Mouse (Mus musculus) WW6 (cell line): ENCODE measurements at regions not wholly inside any gene's neighbourhood (a gene's known extent, or its start where the extent isn't known, plus 50 kb on each side); places are given as distances from the start of the nearest gene placed in this dataset.
"Not testable (repeated sequence)": the region's sequence is repeated elsewhere in the genome, so short reads cannot be mapped to it uniquely, and the experiment has no call there.

Experiments used
- DNase-seq: peaks from one replicate; pipeline ENCODE4 v3.0.0-alpha.2; 2013; ENCODE audit warnings: low read depth, low spot score

DNA sequence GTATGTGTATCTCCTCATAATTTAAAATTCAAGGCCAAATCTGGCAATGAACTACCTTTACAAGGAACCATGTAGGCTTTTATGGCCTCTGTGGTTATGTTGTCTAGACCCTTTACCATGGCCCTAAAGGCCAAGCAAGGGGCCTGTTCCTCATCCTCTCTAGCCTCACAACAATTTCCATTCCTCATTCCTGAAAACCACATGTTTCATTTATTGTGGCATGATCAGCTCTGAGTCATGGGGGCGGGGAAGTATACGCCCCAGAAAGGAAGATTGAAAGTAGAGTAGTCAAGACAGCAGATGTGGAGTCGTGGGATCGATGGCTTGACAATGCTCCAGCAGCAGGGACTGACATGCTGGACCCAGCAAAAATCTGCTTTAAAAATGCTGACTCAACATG lies 326.8 kb upstream of the Rnf219 start:
- no peak for DNase-seq

- no peak for DNase-seq
Measured at GRCm38 (mm10) chr14:104827404-104827803, 305.0 kb upstream of the Rnf219 start.

DNA sequence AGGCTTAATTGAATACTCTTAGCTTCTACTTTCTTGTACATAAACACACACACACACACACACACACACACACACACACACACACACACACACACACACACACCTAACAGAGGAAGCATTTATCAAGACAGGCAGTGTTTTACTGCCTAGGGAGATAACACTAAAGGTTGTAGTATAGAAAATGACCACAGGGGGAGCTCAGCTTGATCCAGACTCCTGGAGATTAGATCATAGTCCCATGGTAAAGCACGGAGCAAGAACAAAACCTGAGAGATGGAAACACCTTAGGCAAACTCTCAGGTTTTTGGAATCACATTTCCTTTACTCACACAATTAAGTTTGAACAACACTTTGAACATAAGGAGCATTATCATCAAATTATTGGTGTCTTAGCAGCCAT lies 302.5 kb upstream of the Rnf219 start:
- DNase-seq: peak; percentile 14

DNA sequence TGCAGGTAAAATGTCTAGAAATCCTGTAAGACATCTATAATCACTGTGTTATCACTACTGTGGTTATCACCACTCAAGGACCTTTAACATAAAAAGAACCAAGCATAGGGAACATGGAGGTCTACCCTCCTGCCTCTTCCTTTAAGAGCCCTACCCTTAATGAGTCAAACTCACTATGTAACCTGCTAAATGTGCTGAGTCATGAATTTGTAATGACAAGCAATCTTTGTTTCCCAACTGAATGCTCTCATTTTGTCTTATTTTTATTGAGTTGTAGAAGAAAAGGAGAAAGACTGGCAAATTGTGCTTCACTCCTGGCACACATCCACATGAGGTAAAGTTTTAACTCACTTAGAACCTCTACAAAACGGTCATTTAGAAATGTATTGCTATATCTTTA lies 301.8 kb upstream of the Rnf219 start:
- DNase-seq: no peak

DNA sequence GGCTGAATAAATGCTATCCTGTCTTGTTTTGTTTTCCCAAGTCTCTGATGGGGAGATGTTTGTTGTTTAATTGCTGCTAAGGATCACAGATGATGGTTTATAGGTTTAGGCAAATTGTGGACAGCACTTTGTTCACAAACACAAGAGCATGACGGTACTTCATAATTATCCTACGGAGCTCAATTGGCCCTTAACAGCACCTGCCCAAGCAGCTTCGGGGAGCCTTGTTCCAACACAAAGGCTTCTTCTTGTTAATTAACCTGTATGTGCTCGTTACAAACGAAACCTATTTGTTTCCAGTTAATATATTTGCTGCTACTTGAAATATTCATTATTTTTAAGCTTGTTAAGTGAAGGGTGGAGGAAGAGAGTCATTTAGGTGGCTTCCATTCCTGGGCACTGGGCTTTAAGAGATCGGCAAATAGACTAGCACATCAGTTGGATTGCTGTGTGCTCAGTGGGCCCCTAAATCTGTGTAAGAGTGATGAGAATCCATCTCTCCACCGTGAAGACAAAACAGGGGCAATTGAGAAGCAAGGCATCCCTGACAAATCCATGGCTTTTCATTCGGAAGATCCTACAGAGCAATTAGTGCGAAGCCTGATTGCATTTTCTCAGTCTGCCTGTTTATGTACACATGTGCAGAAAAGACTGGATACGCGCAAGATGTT lies 299.6 kb upstream of the Rnf219 start:
- DNase-seq: no peak

DNA sequence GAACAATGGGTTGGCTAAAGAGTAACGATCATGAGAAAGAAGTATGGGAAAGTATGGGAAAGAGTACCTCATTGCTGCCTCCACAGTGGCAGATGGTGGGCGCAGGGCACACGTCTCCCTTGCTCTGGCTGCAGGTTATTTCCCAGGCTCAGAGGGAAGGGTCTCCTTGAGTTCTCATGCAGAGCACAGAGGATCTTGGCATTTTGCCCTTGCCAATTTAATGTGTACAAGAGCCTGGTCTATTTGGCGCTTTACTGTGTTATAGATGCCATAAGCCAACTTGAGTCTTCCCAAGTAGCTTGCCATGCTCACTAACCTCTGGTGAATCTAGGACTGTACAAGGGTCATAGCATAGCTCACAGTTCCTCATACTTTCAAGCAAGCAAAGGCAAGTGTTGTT lies 296.7 kb upstream of the Rnf219 start:
- no peak for DNase-seq

DNA sequence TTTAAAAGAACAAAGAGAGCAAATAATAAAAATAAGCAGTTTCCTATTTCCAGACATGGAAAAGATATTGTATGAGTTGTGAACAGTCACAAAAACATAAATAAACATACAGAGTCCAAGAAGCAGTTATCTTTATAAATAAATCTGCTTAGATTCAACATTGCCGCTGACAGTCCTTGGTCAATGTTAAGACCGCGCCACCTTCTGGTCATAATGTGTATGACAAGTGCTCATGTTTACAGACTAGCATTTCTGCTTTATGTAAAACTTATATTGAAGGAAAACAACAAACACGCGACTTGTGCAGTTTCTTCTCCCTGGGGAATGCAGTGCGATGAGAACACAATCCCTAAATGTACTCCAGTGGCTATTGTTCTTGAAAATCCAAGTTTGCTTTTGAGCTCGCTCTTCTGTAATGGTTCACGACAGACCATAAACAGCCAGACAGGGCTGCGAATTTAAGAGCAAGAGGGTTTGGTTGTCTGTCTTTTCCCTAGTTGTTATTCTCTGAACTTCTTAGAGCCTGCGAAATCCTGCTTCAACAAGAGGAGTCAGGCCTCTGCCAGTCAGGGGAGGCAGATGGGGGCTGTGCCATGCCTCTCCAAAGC lies 291.6 kb upstream of the Rnf219 start:
- DNase-seq: no peak

GRCm38 (mm10) chr14:104812006-104812405 lies 289.6 kb upstream of the Rnf219 start:
- DNase-seq: no peak

GRCm38 (mm10) chr14:104805332-104805731 lies 282.9 kb upstream of the Rnf219 start:
- DNase-seq: no peak

DNA sequence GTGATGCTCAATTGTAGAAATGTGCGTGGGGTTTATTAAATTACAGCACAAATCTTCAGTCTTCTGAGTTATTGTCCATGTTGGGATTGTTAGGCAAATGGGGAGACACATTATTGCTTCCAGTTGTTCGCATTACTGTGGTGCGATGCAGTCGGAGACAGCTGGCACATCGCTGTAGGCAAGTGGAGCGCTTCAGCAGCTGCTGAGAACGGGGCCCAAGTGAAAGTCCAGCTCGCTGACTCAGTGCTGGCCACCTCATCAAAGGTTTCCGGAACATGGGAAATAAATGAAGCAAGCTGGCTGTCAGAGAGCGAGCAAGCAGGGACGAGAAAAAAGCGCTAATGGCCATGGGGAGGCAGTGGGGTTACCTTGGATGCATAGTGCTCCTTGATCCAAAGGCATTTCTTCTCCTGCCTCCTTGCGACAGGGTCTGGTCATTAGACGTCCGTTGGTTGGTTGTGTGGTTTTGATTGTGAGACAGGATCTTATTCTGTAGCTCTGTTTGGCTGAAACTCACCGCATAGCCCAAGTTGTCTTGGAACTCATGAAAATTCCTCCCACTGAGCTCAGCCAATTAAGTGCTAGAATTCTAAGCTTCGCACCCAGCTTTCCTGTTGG lies 274.0 kb upstream of the Rnf219 start:
- DNase-seq: no peak

DNA sequence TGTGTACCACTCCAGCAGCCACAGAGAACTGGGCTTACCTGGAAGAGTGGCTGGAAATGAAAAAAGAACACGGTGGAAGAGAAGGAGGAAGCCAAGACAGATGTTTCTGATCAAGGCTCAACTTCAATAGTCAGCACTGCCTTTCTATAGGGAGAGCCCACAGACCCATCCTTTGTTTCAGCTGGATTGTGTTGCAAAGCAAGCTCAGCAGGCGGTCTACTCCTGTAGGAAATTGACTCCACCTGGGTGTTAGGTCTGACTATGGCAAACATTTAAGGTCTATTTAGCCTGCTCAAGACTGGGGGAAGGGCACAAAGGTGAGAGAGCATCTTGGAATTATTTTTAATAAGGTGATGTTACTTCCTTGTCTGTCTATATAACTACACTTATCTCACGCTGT lies 266.9 kb upstream of the Rnf219 start:
- DNase-seq: peak; percentile 48

- DNase-seq: no peak
Measured at GRCm38 (mm10) chr14:104785066-104785465, 262.6 kb upstream of the Rnf219 start.

GRCm38 (mm10) chr14:104769938-104770337 lies 247.5 kb upstream of the Rnf219 start:
- DNase-seq: no peak

DNA sequence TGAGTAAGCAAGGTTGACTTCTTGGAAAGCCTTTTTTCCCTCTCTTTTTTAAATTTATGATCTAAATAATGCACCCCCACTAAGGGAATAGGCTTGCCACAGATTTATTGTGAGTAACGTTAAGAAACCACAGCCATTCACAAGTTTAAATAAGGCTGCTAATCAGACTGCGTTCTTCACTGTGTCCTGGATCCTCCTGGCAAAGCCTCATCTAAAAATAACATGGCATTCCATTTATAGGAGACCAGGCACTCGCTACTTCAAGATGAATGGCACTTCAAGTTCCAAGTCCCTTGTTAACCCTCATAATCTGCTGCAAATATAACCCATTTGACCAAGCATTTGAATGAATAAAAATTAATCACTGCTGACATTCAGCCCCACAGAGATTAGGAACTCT lies 211.8 kb upstream of the Rnf219 start:
- DNase-seq: no peak

DNA sequence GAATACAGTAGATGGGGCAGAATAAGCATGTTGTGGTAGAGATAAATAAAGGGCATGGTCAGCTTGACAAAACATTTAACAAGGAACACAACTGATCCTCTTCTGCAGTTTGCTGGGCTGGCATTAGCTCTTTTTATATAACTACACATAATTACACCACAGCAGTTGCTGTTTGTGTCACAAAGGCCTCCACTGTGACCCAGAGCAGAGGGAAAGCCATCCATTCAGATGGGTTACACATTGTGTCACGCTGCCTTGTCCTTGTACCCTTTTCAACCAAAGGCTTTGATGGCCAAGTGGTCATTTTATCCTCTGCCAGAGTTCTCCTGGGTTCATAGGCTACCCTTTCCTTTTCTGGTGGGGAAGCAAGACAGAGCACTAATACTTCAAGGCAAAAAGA lies 209.6 kb upstream of the Rnf219 start:
- no peak for DNase-seq

DNA sequence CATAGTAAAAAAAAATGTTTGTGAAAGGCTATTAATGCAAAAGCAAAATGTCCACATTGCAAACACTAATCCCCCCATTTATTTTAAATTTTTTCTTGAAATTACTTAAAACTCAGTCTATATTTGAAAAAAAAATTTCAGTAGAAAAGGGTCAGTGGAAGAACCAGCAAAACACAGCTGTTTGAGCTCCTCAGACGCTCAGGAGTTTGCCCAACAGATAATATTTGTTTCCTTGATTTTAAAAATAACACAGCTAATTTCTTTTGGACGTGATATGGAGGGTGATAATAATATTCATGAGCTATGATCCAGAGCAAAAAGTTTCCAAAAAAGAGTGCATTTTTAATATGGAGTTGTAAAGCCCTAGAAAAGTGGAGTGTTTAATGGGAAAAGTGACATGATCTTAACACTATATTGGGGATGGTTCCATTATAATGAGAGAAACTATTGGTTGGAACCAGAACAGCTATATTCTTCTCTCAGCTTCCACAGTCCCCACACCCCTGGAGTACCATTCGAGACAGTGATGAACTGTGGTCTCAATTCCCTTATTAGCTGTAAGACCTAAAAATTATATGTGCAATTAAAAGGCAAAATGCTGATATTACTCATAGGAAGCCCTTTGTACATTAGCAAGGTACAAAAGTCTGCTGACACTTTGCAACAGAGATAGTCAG lies 209.0 kb upstream of the Rnf219 start:
- no peak for DNase-seq

- not testable (repeated sequence) for DNase-seq
Measured at GRCm38 (mm10) chr14:104715651-104716050, 193.2 kb upstream of the Rnf219 start.

DNA sequence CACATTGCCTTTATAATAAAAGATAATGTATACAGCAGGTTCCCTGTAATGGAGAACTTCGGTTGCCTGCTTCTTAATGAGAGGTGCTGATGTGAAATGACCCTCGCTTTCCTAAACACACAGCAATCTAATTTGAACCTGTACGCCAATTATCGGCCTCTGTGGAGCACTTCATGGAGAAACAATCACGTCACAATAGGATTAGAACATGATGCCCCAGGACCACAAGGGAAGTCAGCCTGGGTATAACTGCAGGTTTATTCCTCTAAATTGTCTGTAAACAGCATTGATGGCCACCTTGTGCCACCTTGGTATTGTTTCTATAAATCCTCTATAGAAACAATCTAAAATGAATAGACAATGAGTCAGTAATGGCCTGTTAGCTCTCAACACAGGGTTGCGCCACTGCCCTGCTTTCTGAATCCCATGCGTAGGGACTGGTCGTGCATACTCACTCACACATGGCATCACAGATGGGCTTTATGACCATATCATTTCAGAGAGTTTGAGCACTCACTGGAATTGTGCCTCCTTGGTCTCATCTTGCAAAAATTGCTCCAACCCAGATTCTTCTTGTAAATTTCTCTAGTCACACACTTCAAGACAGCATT lies 179.9 kb upstream of the Rnf219 start:
- DNase-seq: no peak

- DNase-seq: no peak
Measured at GRCm38 (mm10) chr14:104698962-104699361, 176.5 kb upstream of the Rnf219 start.

GRCm38 (mm10) chr14:104695101-104695500 lies 172.7 kb upstream of the Rnf219 start:
- DNase-seq: no peak

- no peak for DNase-seq
Measured at GRCm38 (mm10) chr14:104694174-104694803, 171.8 kb upstream of the Rnf219 start.

- no peak for DNase-seq
Measured at GRCm38 (mm10) chr14:104692616-104693015, 170.2 kb upstream of the Rnf219 start.
